Mouse (Mus musculus): ENCODE measurements around the gene Zfand4.
A peak's percentile ranks its signal among the peaks of the same experiment; 100 is the strongest.
"Not testable (repeated sequence)": the region's sequence is repeated elsewhere in the genome, so short reads cannot be mapped to it uniquely, and the experiment has no call there.

The Zfand4 gene

DNA sequence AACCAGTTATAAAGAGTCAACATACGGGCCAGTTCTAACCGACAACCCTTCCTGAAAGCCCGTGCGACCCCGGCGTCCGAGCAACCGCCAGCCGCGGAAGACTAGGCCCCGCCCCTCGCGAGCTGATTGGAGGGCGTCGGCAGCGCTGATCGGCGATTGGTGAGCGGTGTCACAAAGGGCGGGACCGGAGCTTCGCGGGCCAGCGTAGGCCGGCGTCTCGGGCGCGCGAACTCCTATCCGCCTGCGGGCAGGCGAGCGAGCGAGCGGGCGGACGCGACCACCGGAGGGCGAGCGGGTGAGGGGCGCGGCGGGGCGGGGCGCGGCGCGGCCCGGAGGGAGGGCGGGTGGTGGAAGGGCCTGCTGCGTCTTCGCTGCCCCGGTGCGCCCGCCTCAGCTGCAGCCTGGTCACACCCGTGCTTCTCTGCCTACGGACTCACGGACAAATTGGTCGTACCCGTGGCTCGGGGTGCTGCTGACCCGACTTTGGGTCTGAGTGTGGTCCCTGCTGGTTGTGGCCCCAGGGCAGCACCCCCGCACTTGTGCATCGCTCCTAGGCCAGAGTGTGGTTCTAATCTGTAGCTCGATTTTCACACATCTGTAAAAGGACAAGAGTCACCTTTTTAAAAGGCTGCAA is at the start of gene Zfand4:
Zfand4 (plus strand) TSS at position 205 of the 634 bp plus-strand sequence.
- DNase-seq (ENCODE audit: low spot score in 2 of 2), result peak; percentile 88 to 90

- peak; percentile 21 to 43 for DNase-seq (ENCODE audit: low spot score in 2 of 2)
These were observed 36.3 kb upstream of the Zfand4 start for GRCm38 (mm10) chr6:116227767-116228166.

GRCm38 (mm10) chr6:116228785-116229525 is 35.1 kb upstream of the Zfand4 start:
- DNase-seq (ENCODE audit: low spot score in 2 of 2), result peak; percentile 50 to 63

DNA sequence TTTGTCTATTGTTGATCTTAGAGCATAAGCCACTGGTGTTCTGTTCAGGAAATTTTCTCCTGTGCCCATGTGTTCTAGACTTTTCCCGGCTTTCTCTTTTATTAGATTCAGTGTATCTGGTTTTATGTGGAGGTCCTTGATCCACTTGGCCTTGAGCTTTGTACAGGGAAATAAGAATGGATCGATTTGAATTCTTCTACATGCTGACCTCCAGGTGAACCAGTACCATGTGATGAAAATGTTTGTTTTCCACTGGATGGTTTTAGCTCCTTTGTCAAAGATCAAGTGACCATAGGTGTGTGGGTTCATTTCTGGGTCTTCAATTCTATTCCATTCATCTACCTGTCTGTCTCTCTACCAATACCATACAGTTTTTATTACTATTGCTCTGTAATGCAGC is 29.2 kb upstream of the Zfand4 start:
- DNase-seq (ENCODE audit: low spot score in 2 of 2), result not testable (repeated sequence)

- no peak for DNase-seq (ENCODE audit: low spot score in 2 of 2)
These were observed 28.7 kb upstream of the Zfand4 start for GRCm38 (mm10) chr6:116235336-116235735.

- no peak for DNase-seq (ENCODE audit: low spot score in 2 of 2)
These were observed 25.9 kb upstream of the Zfand4 start for GRCm38 (mm10) chr6:116238083-116238482.

DNA sequence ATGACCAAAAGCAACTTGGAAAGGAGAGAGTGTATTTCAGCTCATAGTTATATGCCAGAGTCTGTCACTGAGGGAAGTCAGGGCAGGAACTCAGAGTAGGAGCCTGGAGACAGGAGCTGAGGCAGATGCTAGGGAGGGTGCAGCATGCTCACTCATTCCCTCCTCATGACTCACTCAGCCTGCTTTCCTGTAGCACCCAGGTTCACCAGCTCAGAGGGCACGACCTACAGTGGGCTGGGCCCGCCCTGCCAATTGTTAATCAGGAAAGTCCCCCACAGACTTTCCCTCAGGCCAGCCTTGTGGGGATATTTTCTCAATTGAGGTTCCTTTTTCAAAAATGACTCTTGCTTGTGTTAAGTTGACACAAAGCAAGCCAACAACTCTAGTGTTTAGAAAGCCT is 23.7 kb upstream of the Zfand4 start:
- no peak for DNase-seq (ENCODE audit: low spot score in 2 of 2)

- DNase-seq (ENCODE audit: low spot score in 2 of 2), result no peak
These were observed 4.4 kb upstream of the Zfand4 start for GRCm38 (mm10) chr6:116259649-116260048.

- DNase-seq (ENCODE audit: low spot score in 2 of 2), result no peak
These were observed 3.5 kb upstream of the Zfand4 start for GRCm38 (mm10) chr6:116260481-116260880.

GRCm38 (mm10) chr6:116262824-116263223 is 1.2 kb upstream of the Zfand4 start:
- no peak for DNase-seq (ENCODE audit: low spot score in 2 of 2)

DNA sequence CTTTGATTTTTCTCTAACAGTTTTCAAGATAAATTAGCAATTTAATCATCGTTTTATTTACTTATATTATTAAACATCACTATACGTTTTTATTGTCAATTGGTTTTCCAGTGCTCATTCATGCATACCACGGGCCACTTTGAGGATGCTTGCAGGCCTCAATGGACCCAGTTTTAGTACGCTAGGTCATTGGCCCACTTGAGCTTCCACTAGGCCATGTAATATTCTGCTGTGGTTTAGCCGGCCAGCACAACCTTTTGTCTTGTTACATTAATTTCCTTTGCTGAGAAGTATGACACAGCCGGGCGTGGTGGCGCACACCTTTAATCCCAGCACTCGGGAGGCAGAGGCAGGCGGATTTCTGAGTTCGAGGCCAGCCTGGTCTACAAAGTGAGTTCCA is 814 bp downstream of the Zfand4 start:
- no peak for DNase-seq (ENCODE audit: low spot score in 2 of 2)

GRCm38 (mm10) chr6:116265603-116266002 is 1.6 kb downstream of the Zfand4 start:
- DNase-seq (ENCODE audit: low spot score in 2 of 2), result no peak

DNA sequence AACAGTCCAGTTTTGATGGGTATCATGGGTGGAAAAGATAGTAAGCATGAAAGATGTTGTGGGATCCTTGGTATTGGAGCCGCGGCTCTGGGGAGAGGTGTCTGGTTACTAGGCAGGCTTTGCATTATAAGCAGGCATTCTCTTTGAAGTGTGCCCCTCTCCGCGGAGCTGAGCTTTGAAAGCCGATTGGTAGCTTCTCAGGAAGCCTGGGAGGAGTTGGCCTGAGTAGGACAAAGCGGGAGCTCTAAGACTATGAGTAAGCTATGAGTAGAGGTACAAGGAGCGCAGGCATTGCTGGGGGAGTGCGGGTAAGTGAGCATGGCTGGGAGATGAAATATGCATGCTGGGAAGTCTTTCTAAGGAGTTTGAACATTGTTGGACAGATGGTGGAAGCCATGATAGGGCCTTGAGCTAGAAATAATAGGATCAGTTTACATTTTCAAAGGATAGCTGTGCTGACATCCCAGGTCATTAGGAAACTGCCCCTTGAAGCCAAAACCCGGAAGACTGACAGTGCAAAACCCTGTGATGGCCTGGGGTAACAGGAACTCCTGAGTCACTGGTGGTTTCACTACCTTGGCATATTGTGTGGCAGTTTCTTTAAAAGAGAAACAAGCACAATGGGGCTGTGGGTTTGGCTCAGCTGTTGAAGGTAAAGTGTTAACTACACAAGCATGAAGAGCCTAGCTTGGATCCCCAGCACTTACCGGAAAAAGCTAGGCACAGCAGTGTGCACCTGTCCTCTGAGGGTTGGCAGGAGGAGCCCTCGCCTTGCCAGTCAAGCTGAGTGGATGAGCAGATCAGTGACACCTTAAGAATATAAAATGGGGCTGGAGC is 2.5 kb downstream of the Zfand4 start:
- DNase-seq (ENCODE audit: low spot score in 2 of 2), result peak in 1 of 2 experiments; percentile 22

- DNase-seq (ENCODE audit: low spot score in 2 of 2), result no peak
These were observed 3.0 kb downstream of the Zfand4 start for GRCm38 (mm10) chr6:116267110-116267423.

DNA sequence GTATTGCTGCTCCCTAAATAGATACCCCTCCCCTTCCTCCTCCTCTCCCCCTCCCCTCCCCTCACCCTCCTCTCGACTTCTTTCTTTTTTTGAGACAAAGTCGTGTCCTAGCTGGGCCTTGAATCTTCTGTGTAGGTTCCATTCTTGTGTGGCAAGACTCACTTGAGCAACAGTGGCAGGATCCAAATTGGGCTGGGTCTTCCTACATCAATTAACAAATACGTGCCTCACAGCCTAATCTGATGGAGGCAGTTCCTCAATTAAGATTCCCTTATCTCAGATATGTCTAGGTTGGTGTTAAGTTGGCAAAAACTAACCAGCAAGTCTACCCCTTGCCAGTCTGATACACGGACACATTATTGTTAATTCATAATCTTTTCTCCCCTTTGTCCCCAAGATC is 11.7 kb downstream of the Zfand4 start:
- DNase-seq (ENCODE audit: low spot score in 2 of 2), result no peak

DNA sequence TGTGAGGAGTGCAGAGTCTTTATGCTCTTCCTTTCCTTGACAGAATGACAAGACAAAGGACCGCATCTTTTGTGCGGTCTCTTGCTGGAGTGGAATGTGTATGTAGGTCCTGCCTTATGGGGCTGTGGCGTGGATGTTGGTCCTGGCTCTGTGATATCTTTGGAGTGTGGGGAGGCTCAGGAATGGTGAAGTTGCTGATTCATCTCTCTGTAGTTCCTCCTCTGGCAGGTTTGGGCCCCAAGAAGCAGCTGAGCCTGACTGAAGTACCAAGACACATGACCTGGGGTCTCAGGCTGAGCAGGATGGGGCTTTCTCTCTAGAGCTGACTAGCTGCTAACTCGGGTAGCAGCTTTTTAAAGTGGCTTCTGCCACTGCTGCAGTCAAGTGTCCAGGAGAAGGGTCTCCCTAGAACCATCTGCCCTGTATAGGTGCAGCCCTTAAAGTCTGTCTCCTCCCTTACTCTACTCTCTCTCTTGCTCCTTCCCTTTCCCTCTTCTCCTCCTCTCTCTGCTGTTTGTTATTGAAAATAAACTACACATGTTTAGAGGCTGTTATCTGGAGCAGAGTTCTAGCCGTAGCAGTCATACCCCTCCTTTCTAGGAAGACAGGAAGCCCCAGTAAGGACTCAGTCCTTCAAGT is 14.8 kb downstream of the Zfand4 start:
- no peak for DNase-seq (ENCODE audit: low spot score in 2 of 2)

DNA sequence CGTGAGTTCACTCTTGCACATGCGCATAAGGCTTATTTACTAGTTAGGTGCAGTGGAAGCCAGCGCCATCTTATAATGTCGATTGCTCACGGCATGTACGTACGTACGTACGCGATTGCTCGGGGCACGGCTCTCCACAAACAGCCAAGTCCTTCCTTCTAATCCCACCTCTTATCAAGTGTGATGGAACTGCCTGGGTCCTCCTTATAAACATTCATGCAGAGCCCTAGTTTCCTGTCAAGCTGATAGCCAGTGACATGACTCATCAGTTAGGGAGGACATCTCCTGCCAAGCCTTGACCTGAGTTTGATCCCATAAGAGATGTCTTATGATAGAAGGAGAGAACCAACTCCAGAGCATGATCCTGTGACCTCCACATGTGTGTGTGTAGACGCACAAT is 17.0 kb downstream of the Zfand4 start:
- no peak for DNase-seq (ENCODE audit: low spot score in 2 of 2)

DNA sequence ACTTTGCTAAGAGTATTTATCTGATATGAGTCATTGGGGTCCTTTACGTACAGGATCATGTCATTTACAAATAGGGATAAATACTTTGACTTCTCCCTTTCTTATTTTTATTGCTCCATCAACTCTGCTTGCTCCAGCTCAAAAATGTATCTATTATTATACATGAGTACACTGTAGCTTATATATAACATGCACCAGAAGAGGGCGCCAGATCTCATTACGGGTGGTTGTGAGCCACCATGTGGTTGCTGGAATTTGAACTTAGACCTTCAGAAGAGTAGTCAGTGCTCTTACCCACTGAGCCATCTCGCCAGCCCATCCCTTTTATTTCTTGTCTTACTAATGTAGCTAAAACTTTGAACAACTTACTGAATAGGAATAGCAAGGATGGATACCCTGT is 18.5 kb downstream of the Zfand4 start:
- DNase-seq (ENCODE audit: low spot score in 2 of 2), result peak; percentile 11 to 36

DNA sequence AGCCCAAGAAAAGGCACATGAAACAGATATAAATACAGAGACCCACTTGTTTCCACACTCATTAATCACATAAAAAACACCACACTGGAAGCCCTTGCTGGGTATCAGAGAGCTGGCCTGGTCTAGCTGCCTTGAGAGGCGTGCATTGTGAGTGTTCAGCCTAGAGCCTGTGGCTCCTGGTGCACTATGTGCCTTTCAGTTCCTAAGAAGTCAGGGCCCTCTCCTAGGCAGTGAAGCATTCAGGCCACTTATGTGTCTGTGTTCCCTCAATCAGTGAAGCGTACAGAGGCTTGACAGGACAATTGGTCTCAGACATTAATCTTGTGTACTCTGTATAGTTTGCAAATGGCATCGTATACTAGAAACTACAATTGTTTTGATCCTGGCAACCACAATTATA is 19.3 kb downstream of the Zfand4 start:
- DNase-seq (ENCODE audit: low spot score in 2 of 2), result no peak

GRCm38 (mm10) chr6:116286321-116286720 is 22.3 kb downstream of the Zfand4 start:
- no peak for DNase-seq (ENCODE audit: low spot score in 2 of 2)

DNA sequence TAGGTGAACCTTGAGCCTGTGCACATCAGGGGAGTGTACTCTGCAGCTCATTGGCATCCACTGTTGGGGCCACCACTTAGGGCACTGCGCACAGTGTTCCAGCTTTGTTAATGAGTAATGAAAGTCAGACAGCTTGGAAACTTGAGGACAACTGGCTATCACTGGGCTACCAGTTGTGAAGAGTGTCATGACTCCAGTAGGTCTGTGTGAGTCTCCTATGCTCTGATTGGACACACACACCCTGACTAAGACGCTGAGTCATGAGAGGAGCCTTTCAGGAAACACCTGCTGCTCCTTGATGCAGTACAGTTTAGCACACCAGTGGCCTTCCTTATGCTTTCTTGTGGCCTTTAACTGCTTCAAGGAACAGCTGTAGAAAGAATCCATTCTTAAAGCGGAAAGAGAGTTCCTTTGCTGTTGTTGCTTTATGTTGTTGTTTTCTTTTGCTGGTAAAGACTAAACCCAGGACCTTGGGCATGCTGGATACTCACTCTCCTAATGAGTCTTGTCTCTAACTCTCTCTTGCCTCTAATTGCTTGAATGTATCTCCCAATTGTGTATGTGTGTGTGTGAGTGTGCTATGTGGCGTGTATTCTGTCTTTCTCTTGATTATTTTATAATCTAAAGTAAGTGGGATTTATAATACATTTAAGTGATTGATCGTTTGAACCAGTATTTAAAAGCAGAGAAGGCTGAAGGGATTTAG is 23.0 kb downstream of the Zfand4 start:
- peak; percentile 14 to 58 for DNase-seq (ENCODE audit: low spot score in 2 of 2)

GRCm38 (mm10) chr6:116311411-116311810 is 47.4 kb downstream of the Zfand4 start:
- no peak for DNase-seq (ENCODE audit: low spot score in 2 of 2)
